Mouse (Mus musculus): ENCODE measurements around the gene Afdn. TPM values are rescaled to one million over a fixed set of nuclear protein-coding genes. Genes with fewer than 3 reads are reported as not detected.
"Not testable (repeated sequence)": the region's sequence is repeated elsewhere in the genome, so short reads cannot be mapped to it uniquely, and the experiment has no call there.

Afdn gene
- polyA plus RNA-seq, 1 experiment from 2014 or later, result 9.5 TPM

DNA sequence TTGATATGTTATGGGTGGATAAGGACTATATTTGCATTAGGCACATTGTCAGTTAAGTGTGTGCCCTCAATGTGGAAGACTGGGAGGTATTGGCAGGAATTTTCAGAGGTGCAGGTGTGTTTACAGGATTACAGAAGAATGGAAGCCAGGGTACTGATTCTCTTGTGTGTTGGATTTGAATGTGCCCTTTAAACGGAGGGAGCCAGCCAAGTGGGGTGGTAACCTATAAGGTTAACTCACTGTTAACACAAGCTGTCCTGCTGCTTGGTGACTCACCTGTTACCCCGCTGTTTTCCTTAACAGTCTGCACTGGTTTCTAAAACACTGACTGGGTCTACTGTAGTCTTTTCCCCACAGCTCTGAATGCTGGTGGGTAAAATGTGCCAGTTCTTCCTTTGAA, 65.1 kb downstream of the Afdn start:
- no peak overlapping the region for H3K27ac ChIP-seq (replicated peaks)
- no peak for ATAC-seq (ENCODE audit: insufficient read depth)

DNA sequence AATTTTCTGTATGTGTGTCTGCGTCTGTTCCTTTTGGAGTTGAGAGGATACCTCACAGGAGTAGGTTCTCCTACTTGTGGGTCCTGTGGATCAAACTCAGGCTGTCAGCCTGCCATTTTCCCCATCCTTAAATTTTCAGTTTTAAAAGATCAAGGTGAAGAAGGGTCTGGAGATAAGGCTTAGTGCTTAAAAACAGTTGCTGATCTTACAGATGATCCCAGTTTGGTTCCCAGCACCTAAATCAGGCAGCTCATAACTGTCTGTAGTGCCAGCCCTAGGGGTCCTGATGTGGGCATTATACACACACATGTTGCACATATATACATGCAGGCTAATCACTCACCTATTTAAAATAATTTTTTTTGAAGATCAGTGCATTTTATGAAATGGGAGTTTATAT, 69.9 kb downstream of the Afdn start:
- H3K9ac ChIP-seq, result no peak overlapping the region
- no peak overlapping the region for H3K4me3 ChIP-seq (replicated peaks)
- H3K4me1 ChIP-seq (replicated peaks), result no peaks in the 10 kb centered on the region
- H3K27me3 ChIP-seq, result no peaks in the 10 kb centered on the region
- WGBS (ENCODE audit: insufficient replicate concordance), result 91% methylated on average over 1 of the region's 1 CpGs
- 0 out of 2 replicates have a peak, but pooled peaks cover 4% of the 10 kb centered on the region for H3K36me3 ChIP-seq (replicated peaks)
- no peak for ATAC-seq (ENCODE audit: insufficient read depth)
- H3K27ac ChIP-seq (replicated peaks), result no peak overlapping the region
- H3K4me2 ChIP-seq, result no peak overlapping the region
- H3K9me3 ChIP-seq (replicated peaks), result no peaks in the 10 kb centered on the region

More for the DNA sequence above, 65.1 kb downstream of the Afdn start:
- H3K36me3 ChIP-seq (replicated peaks), result no peaks in the 10 kb centered on the region
- WGBS (ENCODE audit: insufficient replicate concordance), result 60% methylated on average over 2 of the region's 2 CpGs
- H3K4me2 ChIP-seq, result no peak overlapping the region
- no peaks in the 10 kb centered on the region for H3K9me3 ChIP-seq (replicated peaks)
- H3K4me1 ChIP-seq (replicated peaks), result no peaks in the 10 kb centered on the region
- no peak overlapping the region for H3K4me3 ChIP-seq (replicated peaks)
- H3K27me3 ChIP-seq, result no peaks in the 10 kb centered on the region
- H3K9ac ChIP-seq, result no peak overlapping the region

DNA sequence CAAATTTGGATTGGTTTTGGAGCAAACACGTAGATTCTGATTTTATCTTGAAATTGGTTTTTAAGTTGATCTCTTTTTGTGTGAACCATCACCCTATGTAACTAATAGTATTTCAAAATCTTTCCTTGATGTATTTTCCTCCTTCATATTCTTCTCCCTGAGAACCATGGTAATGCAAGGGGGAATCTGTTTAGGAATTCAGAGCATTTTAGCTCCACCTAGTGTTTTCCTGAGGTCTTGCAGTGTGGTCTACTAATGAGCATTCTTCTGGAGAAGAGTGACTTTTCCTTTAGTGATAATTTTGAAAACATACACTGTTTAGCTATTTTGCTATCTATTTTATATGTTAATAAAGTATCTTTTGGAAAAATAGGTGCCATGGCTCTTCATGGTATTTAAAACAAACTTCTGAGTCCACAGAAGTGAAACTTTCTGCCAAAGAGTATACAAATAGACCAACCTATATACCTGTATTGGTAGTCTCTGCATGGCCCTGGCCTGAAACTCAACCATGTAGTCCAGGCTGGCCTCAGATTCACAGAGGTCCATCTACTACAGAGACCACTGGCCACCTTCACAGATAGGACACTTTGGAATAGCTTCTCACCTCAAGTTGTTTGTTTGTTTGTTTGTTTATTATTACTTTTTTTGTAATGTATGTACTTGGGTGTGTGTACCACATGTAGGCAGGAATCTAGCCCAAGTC, 70.5 kb downstream of the Afdn start:
- Histone ChIP-seq H3K27ac (replicated peaks) (no peak overlapping the region), H3K4me3 (replicated peaks) (no peak overlapping the region), H3K9me3 (replicated peaks) (no peaks in the 10 kb centered on the region), H3K4me2 (no peak overlapping the region), H3K27me3 (no peaks in the 10 kb centered on the region), H3K9ac (no peak overlapping the region), H3K36me3 (replicated peaks) (0 out of 2 replicates have a peak, but pooled peaks cover 7% of the 10 kb centered on the region), H3K4me1 (replicated peaks) (no peaks in the 10 kb centered on the region)
- no peak for ATAC-seq (ENCODE audit: insufficient read depth)
- 77% methylated on average over 1 of the region's 1 CpGs for WGBS (ENCODE audit: insufficient replicate concordance)

GRCm38 (mm10) chr17:13835876-13836275, 75.5 kb downstream of the Afdn start:
- Histone ChIP-seq H3K27me3 (no peaks in the 10 kb centered on the region), H3K4me3 (replicated peaks) (no peak overlapping the region), H3K9ac (no peak overlapping the region), H3K9me3 (replicated peaks) (no peaks in the 10 kb centered on the region), H3K4me1 (replicated peaks) (no peaks in the 10 kb centered on the region), H3K36me3 (replicated peaks) (0 out of 2 replicates have a peak, but pooled peaks cover 7% of the 10 kb centered on the region), H3K4me2 (no peak overlapping the region), H3K27ac (replicated peaks) (no peak overlapping the region)
- ATAC-seq (ENCODE audit: insufficient read depth), result no peak
- 62% methylated on average over 4 of the region's 4 CpGs for WGBS (ENCODE audit: insufficient replicate concordance)

DNA sequence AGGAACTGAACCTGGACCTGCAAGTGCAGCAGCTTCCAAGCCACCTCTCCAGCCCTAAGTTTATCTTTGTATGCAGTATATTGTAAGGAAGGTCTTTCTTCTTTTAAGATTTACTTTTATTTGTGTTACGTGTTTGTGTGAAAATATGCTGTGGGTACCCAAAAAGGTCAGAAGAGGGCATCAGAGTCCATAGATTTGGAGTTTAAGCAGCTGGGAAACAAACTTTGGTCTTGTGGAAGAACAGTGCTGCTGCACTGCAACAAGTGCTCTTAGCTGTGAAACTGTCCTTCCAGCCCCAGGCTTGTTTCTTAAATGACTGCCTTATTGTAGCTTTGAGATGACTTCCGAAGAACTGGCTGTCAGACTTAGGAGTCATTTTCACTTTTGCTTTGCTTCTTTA, 89.8 kb downstream of the Afdn start:
- ATAC-seq (ENCODE audit: insufficient read depth), result no peak
- Histone ChIP-seq H3K4me3 (replicated peaks) (no peak overlapping the region), H3K4me1 (replicated peaks) (no peaks in the 10 kb centered on the region), H3K27me3 (no peaks in the 10 kb centered on the region), H3K9ac (no peak overlapping the region), H3K4me2 (no peak overlapping the region), H3K36me3 (replicated peaks) (no peaks in the 10 kb centered on the region), H3K9me3 (replicated peaks) (no peaks in the 10 kb centered on the region), H3K27ac (replicated peaks) (no peak overlapping the region)
- 64% methylated on average over 2 of the region's 2 CpGs for WGBS (ENCODE audit: insufficient replicate concordance)

- H3K36me3 ChIP-seq (replicated peaks); H3K27me3 ChIP-seq; H3K4me1 ChIP-seq (replicated peaks); H3K4me3 ChIP-seq (replicated peaks); H3K9me3 ChIP-seq (replicated peaks); H3K27ac ChIP-seq (replicated peaks); H3K4me2 ChIP-seq; ATAC-seq (ENCODE audit: insufficient read depth); H3K9ac ChIP-seq: not testable (repeated sequence)
- 70% methylated on average over 7 of the region's 7 CpGs for WGBS (ENCODE audit: insufficient replicate concordance)
Measured at GRCm38 (mm10) chr17:13853883-13854282, 93.5 kb downstream of the Afdn start.

- no peaks in the 10 kb centered on the region for H3K9me3 ChIP-seq (replicated peaks)
- no peaks in the 10 kb centered on the region for H3K36me3 ChIP-seq (replicated peaks)
- H3K27ac ChIP-seq (replicated peaks), result no peak overlapping the region
- WGBS (ENCODE audit: insufficient replicate concordance), result 68% methylated on average over 1 of the region's 1 CpGs
- H3K9ac ChIP-seq, result no peak overlapping the region
- no peak overlapping the region for H3K4me2 ChIP-seq
- H3K4me1 ChIP-seq (replicated peaks), result no peaks in the 10 kb centered on the region
- H3K27me3 ChIP-seq, result no peaks in the 10 kb centered on the region
- H3K4me3 ChIP-seq (replicated peaks), result no peak overlapping the region
- no peak for ATAC-seq (ENCODE audit: insufficient read depth)
Measured at GRCm38 (mm10) chr17:13855396-13855795, 95.1 kb downstream of the Afdn start.

GRCm38 (mm10) chr17:13856429-13857090, 96.2 kb downstream of the Afdn start:
- H3K4me1 ChIP-seq (replicated peaks), result no peaks in the 10 kb centered on the region
- H3K4me3 ChIP-seq (replicated peaks), result no peak overlapping the region
- WGBS (ENCODE audit: insufficient replicate concordance), result 68% methylated on average over 5 of the region's 5 CpGs
- H3K27ac ChIP-seq (replicated peaks), result no peak overlapping the region
- no peak overlapping the region for H3K4me2 ChIP-seq
- H3K27me3 ChIP-seq, result no peaks in the 10 kb centered on the region
- ATAC-seq (ENCODE audit: insufficient read depth), result no peak
- H3K9me3 ChIP-seq (replicated peaks), result no peaks in the 10 kb centered on the region
- no peaks in the 10 kb centered on the region for H3K36me3 ChIP-seq (replicated peaks)
- no peak overlapping the region for H3K9ac ChIP-seq

DNA sequence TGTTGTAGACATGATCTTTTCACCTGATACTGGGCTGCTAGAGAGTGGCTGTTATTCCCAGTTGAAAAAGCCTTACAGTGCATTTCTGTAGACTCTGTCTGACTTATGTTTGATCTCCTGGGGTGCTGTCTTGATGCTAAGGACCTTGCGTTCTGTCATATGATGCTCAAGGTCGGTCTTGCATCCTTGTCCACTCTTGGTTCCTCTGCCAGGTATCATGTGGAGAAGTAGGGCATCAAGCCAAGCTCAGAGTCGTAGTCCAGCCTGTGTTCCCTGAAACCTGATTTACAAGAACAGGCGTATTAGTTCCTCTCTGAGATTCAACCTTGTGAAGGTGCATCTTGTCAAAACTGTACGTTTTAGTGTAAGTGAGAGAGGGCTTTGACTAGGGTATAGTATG, 105.0 kb downstream of the Afdn start:
- WGBS (ENCODE audit: insufficient replicate concordance), result 57% methylated on average over 5 of the region's 5 CpGs
- Histone ChIP-seq H3K27me3 (no peaks in the 10 kb centered on the region), H3K4me1 (replicated peaks) (no peaks in the 10 kb centered on the region), H3K27ac (replicated peaks) (no peak overlapping the region), H3K9me3 (replicated peaks) (no peaks in the 10 kb centered on the region), H3K36me3 (replicated peaks) (no peaks in the 10 kb centered on the region), H3K9ac (no peak overlapping the region), H3K4me2 (no peak overlapping the region), H3K4me3 (replicated peaks) (no peak overlapping the region)
- ATAC-seq (ENCODE audit: insufficient read depth), result no peak

GRCm38 (mm10) chr17:13866951-13867351, 106.6 kb downstream of the Afdn start:
- Histone ChIP-seq H3K4me3 (replicated peaks) (no peak overlapping the region), H3K4me2 (no peak overlapping the region), H3K27ac (replicated peaks) (peak overlapping the region; percentile 48), H3K4me1 (replicated peaks) (no peaks in the 10 kb centered on the region), H3K9ac (no peak overlapping the region), H3K27me3 (no peaks in the 10 kb centered on the region), H3K9me3 (replicated peaks) (no peaks in the 10 kb centered on the region), H3K36me3 (replicated peaks) (no peaks in the 10 kb centered on the region)
- no peak for ATAC-seq (ENCODE audit: insufficient read depth)
- 54% methylated on average over 3 of the region's 3 CpGs for WGBS (ENCODE audit: insufficient replicate concordance)

DNA sequence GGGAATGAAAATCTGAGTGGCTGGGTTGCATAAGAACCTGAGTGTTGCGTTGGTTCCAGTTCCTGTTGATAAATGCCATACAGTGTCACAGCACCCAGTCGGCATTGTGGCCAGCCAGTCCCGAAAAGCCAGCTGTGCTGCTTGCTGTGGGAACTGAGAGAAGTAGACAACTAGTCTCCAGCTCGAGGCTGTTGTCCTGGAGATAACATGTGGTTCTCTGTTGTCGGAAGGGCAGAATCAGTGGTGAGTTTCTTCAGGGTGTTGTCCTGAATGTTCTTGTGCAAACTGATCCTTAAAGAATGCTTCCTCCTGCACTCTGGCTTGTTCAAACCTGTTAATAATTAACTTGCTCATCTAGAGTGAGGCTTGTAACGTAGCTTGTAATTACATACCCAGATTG, 107.1 kb downstream of the Afdn start:
- 35% methylated on average over 6 of the region's 6 CpGs for WGBS (ENCODE audit: insufficient replicate concordance)
- H3K9ac ChIP-seq, result no peak overlapping the region
- no peaks in the 10 kb centered on the region for H3K36me3 ChIP-seq (replicated peaks)
- H3K4me2 ChIP-seq, result 0 out of 2 replicates have a peak overlapping the region, but pooled peaks have one; percentile 30
- H3K4me3 ChIP-seq (replicated peaks), result no peak overlapping the region
- no peaks in the 10 kb centered on the region for H3K27me3 ChIP-seq
- no peaks in the 10 kb centered on the region for H3K9me3 ChIP-seq (replicated peaks)
- no peak; the same call in 1 of the 2 replicates for ATAC-seq (ENCODE audit: insufficient read depth)
- no peaks in the 10 kb centered on the region for H3K4me1 ChIP-seq (replicated peaks)
- no peak overlapping the region for H3K27ac ChIP-seq (replicated peaks)
